Mouse (Mus musculus) small intestine, adult 2 months (tissue): ENCODE measurements at regions not wholly inside any gene's neighbourhood (a gene's known extent, or its start where the extent isn't known, plus 50 kb on each side); places are given as distances from the start of the nearest gene placed in this dataset.

Experiments used
- CTCF ChIP-seq: fragments of 200-500 bp; IDR thresholded peaks from 2 replicates; pipeline ENCODE4 v1.5.1; 2012; ENCODE audit warnings: low read depth, mild to moderate bottlenecking, control low read depth, inconsistent platforms, low read length, moderate library complexity, mixed read lengths; ENCODE audit not compliant: insufficient replicate concordance, insufficient read length; ENCODE audit errors: extremely low read depth
- POLR2A ChIP-seq: fragments of 200-500 bp; IDR thresholded peaks from 2 replicates; pipeline ENCODE4 v1.6.1; 2012; ENCODE audit warnings: low read depth, mild to moderate bottlenecking, control low read depth, inconsistent platforms, low read length, moderate library complexity

DNA sequence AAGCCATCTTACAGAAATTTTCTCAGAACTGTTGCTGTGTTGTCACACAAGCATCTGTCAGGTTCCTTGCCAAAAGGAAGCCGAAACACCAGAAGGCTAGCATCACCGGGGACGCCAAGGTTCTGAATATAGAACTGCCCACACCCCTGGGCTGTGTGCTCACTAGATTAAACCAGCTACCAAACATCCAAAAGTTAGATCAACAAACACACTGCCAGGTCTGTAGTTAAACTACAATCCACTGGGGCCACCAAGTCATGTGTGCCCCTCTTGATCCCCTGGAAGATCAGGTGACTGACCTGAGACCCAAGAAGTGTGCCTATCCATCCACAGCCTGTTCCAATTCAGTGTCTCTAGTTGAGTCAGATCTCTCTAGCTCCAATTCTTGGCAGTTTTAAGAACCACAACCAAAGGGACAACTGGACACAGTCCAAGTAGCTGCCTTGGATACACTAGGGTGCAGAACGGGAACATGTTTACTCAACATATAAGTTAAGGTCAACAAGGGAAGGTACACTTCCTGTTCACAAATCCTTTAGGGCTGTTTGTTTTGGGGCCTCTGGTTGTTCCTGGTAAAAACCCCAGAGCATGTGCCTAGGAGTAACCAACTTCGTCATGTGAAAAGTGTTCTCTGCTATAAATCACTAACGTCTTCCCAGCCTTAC is 232.0 kb upstream of the Ppargc1a start:
- TF ChIP-seq CTCF (no peak), POLR2A (no peak)
